Mouse (Mus musculus) bone marrow macrophage, adult 2 months (primary cell): ENCODE measurements around the gene Armcx1. TPM values are rescaled to one million over a fixed set of nuclear protein-coding genes. Genes with fewer than 3 reads are reported as not detected.
A peak's percentile ranks its signal among the peaks of the same experiment; 100 is the strongest.
"Not testable (repeated sequence)": the region's sequence is repeated elsewhere in the genome, so short reads cannot be mapped to it uniquely, and the experiment has no call there.

Experiments
- H3K27ac ChIP-seq: 2 replicates; pipeline ENCODE4 v1.5.1; 2012; ENCODE audit warnings: low read depth, low read length; ENCODE audit not compliant: insufficient read depth
- H3K4me1 ChIP-seq: 2 replicates; pipeline ENCODE4 v1.6.1; 2012; ENCODE audit warnings: low read length; ENCODE audit not compliant: control insufficient read depth, insufficient read depth
- H3K4me3 ChIP-seq: 2 replicates; pipeline ENCODE4 v1.5.1; 2012; ENCODE audit warnings: mild to moderate bottlenecking, low read length, moderate library complexity; ENCODE audit not compliant: insufficient read depth
- CTCF ChIP-seq: IDR thresholded peaks from 2 replicates; pipeline ENCODE4 v1.5.1; 2012; ENCODE audit warnings: low read depth, mild to moderate bottlenecking, low read length, moderate library complexity
- POLR2A ChIP-seq: IDR thresholded peaks from 2 replicates; pipeline ENCODE4 v1.6.1; 2012; ENCODE audit warnings: mild to moderate bottlenecking, low read depth, low read length, borderline replicate concordance
- polyA plus RNA-seq: library from polyadenylated mRNA; stranded (reverse); fragments of >200 nt; gene quantifications from 2 replicates; pipeline ENCODE4 v1.2.4, GENCODE M21; 2012; ENCODE audit not compliant: missing spikeins, insufficient read depth, insufficient read length

The Armcx1 gene
- polyA plus RNA-seq, 1 experiment = not detected

GRCm38 (mm10) chrX:134756434-134757292, 38.9 kb downstream of the Armcx1 start, which contains the start of gene Armcx3:
Armcx3 (plus strand) TSS chrX:134756595.
- peak within 1 kb of the TSS; percentile 90 for H3K4me3 ChIP-seq
- H3K27ac ChIP-seq = peak within 1 kb of the TSS; percentile 12; the same call in 1 of the 2 replicates
- H3K4me1 ChIP-seq = 0 out of 2 replicates have a peak, but pooled peaks cover 3% of the 10 kb centered on the region
- TF ChIP-seq POLR2A (no peak), CTCF (no peak)

- 0 out of 2 replicates have a peak, but pooled peaks cover 3% of the 10 kb centered on the region for H3K4me1 ChIP-seq
- H3K4me3 ChIP-seq = peak overlapping the region; percentile 90
- no peak overlapping the region for H3K27ac ChIP-seq
- TF ChIP-seq POLR2A (no peak), CTCF (no peak)
Measured at GRCm38 (mm10) chrX:134757293-134757995, 39.7 kb downstream of the Armcx1 start.

GRCm38 (mm10) chrX:134763428-134764198, 45.9 kb downstream of the Armcx1 start:
- not testable (repeated sequence) for H3K4me1 ChIP-seq, H3K4me3 ChIP-seq, H3K27ac ChIP-seq

Other genes with a start within 250 kb of the Armcx1 start
- not detected in 2 replicates for gene Taf7l, start 241.5 kb upstream of the Armcx1 start, polyA plus RNA-seq
- 6.9 and 7.4 TPM in 2 replicates for gene Timm8a1, start 176.1 kb upstream of the Armcx1 start, polyA plus RNA-seq
- 73.8 and 74.3 TPM in 2 replicates for gene Btk, start 134.4 kb upstream of the Armcx1 start, polyA plus RNA-seq
- gene Rpl36a, start 132.3 kb upstream of the Armcx1 start, polyA plus RNA-seq = 520 and 660 TPM in 2 replicates
- 50.1 and 57.5 TPM in 2 replicates for gene Gla, start 116.8 kb upstream of the Armcx1 start, polyA plus RNA-seq
- gene Hnrnph2, start 116.8 kb upstream of the Armcx1 start, polyA plus RNA-seq = 105 TPM in 2 replicates
- gene Armcx4, start 31.4 kb upstream of the Armcx1 start, polyA plus RNA-seq = 0.09 TPM in 1 of 2 replicates, not detected in the other
- gene Armcx6, start 33.5 kb downstream of the Armcx1 start, polyA plus RNA-seq = 1.3 and 1.9 TPM in 2 replicates
- gene Armcx3, start 38.6 kb downstream of the Armcx1 start, polyA plus RNA-seq = 34.4 and 40.6 TPM in 2 replicates
- gene Armcx2, start 91.3 kb downstream of the Armcx1 start, polyA plus RNA-seq = 0.63 and 0.64 TPM in 2 replicates
- gene Nxf2, start 246.8 kb downstream of the Armcx1 start, polyA plus RNA-seq = 0.47 and 0.73 TPM in 2 replicates